Mouse (Mus musculus) embryonic facial prominence, embryonic 15.5 days (tissue): ENCODE data around the gene Cmya5. TPM values are rescaled to one million over a fixed set of nuclear protein-coding genes. Genes with fewer than 3 reads are reported as not detected.
"Not testable (repeated sequence)": the region's sequence is repeated elsewhere in the genome, so short reads cannot be mapped to it uniquely, and the experiment has no call there.

Source experiments
- ATAC-seq: fragments of 200-750 bp; cut with Nextera tagmentation; 2 replicates; pipeline ENCODE4 v1.8.0; 2017; ENCODE audit warnings: low read depth, moderate TSS enrichment; ENCODE audit not compliant: insufficient number of reproducible peaks, low FRiP score, low TSS enrichment
- H3K27ac ChIP-seq: fragments of 300-500 bp; sonication (generic); replicated peaks from 2 replicates; pipeline ENCODE4 v1.5.1; 2015; ENCODE audit warnings: mild to moderate bottlenecking, inconsistent platforms
- H3K27me3 ChIP-seq: fragments of 300-500 bp; sonication (generic); 2 replicates; pipeline ENCODE4 v1.6.1; 2015; ENCODE audit warnings: inconsistent platforms
- H3K36me3 ChIP-seq: fragments of 300-500 bp; sonication (generic); 2 replicates; pipeline ENCODE4 v1.6.1; 2015; ENCODE audit warnings: mild to moderate bottlenecking, inconsistent platforms
- H3K4me1 ChIP-seq: fragments of 300-500 bp; sonication (generic); 2 replicates; pipeline ENCODE4 v1.6.1; 2015; ENCODE audit warnings: inconsistent platforms
- H3K4me2 ChIP-seq: fragments of 300-500 bp; sonication (generic); replicated peaks from 2 replicates; pipeline ENCODE4 v1.6.1; 2015; ENCODE audit warnings: mild to moderate bottlenecking, inconsistent platforms
- H3K4me3 ChIP-seq: fragments of 300-500 bp; sonication (generic); replicated peaks from 2 replicates; pipeline ENCODE4 v1.5.1; 2015; ENCODE audit warnings: mild to moderate bottlenecking, inconsistent platforms
- H3K9ac ChIP-seq: fragments of 300-500 bp; sonication (generic); 2 replicates; pipeline ENCODE4 v1.6.1; 2015; ENCODE audit warnings: inconsistent platforms
- H3K9me3 ChIP-seq: fragments of 300-500 bp; sonication (generic); replicated peaks from 2 replicates; pipeline ENCODE4 v1.6.1; 2016; ENCODE audit warnings: inconsistent platforms
- WGBS: fragments of 180-500 bp; shearing (Covaris S2); methylation state at CpG from one replicate; pipeline ENCODE4 v1.1.7; 2015; 5-methylcytosine and 5-hydroxymethylcytosine counted together
- polyA plus RNA-seq: library from polyadenylated mRNA; unstranded; fragments of >200 nt; fragmentation: Nextera tagmentation; extraction: Ambion mirVana; gene quantifications from 2 replicates; pipeline ENCODE4 v1.2.1, GENCODE M21; 2015

The Cmya5 gene
- polyA plus RNA-seq, result 0.61 and 0.68 TPM in 2 replicates

- 1% methylated on average over 45 of the region's 45 CpGs for WGBS
- peak within 1 kb of the TSS; percentile 85 for H3K27ac ChIP-seq
- peaks cover 20% of the 10 kb centered on the region for H3K4me1 ChIP-seq
- H3K36me3 ChIP-seq, result peaks cover 5% of the 10 kb centered on the region; the same call in 1 of the 2 replicates
- peak within 1 kb of the TSS; percentile 57 for H3K4me3 ChIP-seq
- no peaks in the 10 kb centered on the region for H3K27me3 ChIP-seq
- peak within 1 kb of the TSS; percentile 48 for H3K9ac ChIP-seq
- no peaks in the 10 kb centered on the region for H3K9me3 ChIP-seq
- ATAC-seq, result peak; percentile 91
- peak within 1 kb of the TSS; percentile 94 for H3K4me2 ChIP-seq
Observed at GRCm38 (mm10) chr13:93144336-93145167, at the start of gene Cmya5. TSS of gene Cmya5 (minus strand) at chr13:93144724.

- Histone ChIP-seq H3K9me3 (no peaks in the 10 kb centered on the region), H3K27me3 (no peaks in the 10 kb centered on the region), H3K9ac (0 out of 2 replicates have a peak overlapping the region, but pooled peaks have one; percentile 33), H3K4me1 (peaks cover 6% of the 10 kb centered on the region; the same call in 1 of the 2 replicates), H3K4me3 (peak overlapping the region; percentile 92), H3K36me3 (no peaks in the 10 kb centered on the region), H3K4me2 (peak overlapping the region; percentile 66), H3K27ac (peak overlapping the region; percentile 95)
- ATAC-seq, result no peak
- 69% methylated on average over 5 of the region's 5 CpGs for WGBS
Observed at GRCm38 (mm10) chr13:93192646-93193026, 48.1 kb upstream of the Cmya5 start.

DNA sequence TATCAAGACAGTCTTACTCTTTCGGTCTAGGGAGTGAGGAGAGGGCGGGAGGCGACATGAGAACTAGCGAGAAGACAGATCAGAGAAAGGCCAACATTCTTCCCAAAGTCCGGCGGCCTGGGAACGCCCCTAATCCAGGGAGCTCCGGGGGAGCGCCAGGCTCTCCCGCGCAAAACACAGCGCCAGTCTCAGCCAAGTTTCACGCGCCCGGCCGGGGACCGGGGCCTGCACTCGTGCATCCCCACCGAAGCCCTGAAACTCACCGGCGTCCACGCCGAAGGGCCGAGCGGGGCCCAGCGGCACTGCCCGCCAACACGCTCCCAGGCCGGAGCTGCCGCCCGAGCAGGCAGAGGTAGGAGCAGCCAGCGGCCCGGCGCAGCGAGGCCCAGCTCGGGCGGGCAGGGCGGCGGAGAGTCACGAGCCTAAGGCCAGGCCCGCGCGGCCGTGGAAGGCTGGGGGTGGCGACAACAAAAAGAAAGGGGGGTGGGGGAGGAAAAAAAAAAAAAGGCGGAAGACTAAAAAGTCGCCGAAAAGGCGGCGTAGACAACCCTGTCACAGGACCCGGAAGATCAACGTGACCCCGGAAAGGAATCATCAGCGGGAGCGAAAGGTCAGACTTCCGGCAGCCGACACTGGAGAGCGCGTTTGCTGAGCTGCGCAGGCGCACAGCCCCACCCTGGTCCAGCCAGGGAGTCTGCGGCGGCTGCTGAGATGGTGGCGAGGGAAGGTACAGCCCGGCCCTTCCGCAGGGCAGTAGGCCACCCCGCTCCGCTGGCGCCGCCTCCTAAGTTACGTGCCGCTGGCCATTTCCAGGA, 47.5 kb upstream of the Cmya5 start, which contains the start of gene Tent2:
TSS of gene Tent2 (minus strand) at position 555 of the 815 bp plus-strand sequence.
- H3K27ac ChIP-seq, result peak within 1 kb of the TSS; percentile 95

GRCm38 (mm10) chr13:93189416-93189815, 44.9 kb upstream of the Cmya5 start:
- Histone ChIP-seq H3K27ac (no peak overlapping the region), H3K27me3 (no peaks in the 10 kb centered on the region), H3K4me3 (no peak overlapping the region), H3K36me3 (no peaks in the 10 kb centered on the region), H3K4me2 (no peak overlapping the region), H3K9me3 (no peaks in the 10 kb centered on the region), H3K9ac (no peak overlapping the region), H3K4me1 (peaks cover 6% of the 10 kb centered on the region; the same call in 1 of the 2 replicates)
- no peak for ATAC-seq
- 61% methylated on average over 2 of the region's 2 CpGs for WGBS

More for the DNA sequence above, 47.5 kb upstream of the Cmya5 start, which contains the start of gene Tent2:
- Histone ChIP-seq H3K4me1 (peaks cover 6% of the 10 kb centered on the region; the same call in 1 of the 2 replicates), H3K4me3 (peak within 1 kb of the TSS; percentile 92), H3K9ac (peak within 1 kb of the TSS; percentile 96), H3K36me3 (no peaks in the 10 kb centered on the region), H3K27me3 (no peaks in the 10 kb centered on the region), H3K9me3 (no peaks in the 10 kb centered on the region), H3K4me2 (peak within 1 kb of the TSS; percentile 66)
- peak; percentile 99 for ATAC-seq
- WGBS, result under 1% methylated on average over 71 of the region's 72 CpGs

GRCm38 (mm10) chr13:93188738-93189137, 44.2 kb upstream of the Cmya5 start:
- no peaks in the 10 kb centered on the region for H3K9me3 ChIP-seq
- no peak overlapping the region for H3K4me3 ChIP-seq
- no peak for ATAC-seq
- H3K27ac ChIP-seq, result no peak overlapping the region
- 0 out of 2 replicates have a peak, but pooled peaks cover 4% of the 10 kb centered on the region for H3K36me3 ChIP-seq
- no peak overlapping the region for H3K9ac ChIP-seq
- 75% methylated on average over 3 of the region's 3 CpGs for WGBS
- H3K4me2 ChIP-seq, result no peak overlapping the region
- no peaks in the 10 kb centered on the region for H3K27me3 ChIP-seq
- H3K4me1 ChIP-seq, result peaks cover 6% of the 10 kb centered on the region; the same call in 1 of the 2 replicates

DNA sequence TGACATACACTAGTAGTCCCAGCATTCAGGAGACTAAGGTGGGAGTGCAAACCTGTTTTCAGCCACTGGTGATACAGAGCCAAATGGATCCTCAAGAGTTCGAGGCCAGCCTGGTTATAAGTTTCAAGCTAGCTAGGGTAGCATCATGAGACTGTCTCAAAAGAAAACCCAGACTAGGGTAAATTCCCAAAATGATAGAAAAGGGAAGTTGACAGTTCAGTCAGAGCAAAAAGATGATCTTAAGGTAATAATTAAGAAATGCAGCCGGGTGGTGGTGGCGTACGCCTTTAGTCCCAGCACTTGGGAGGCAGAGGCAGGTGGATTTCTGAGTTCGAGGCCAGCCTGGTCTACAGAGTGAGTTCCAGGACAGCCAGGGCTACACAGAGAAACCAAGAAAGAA, 43.3 kb upstream of the Cmya5 start:
- peaks cover 13% of the 10 kb centered on the region; the same call in 1 of the 2 replicates for H3K36me3 ChIP-seq
- not testable (repeated sequence) for H3K9ac ChIP-seq, H3K4me2 ChIP-seq, ATAC-seq, H3K9me3 ChIP-seq, H3K27ac ChIP-seq, H3K4me1 ChIP-seq, H3K27me3 ChIP-seq, H3K4me3 ChIP-seq
- 95% methylated on average over 5 of the region's 5 CpGs for WGBS

- no peaks in the 10 kb centered on the region for H3K9me3 ChIP-seq
- no peak overlapping the region for H3K9ac ChIP-seq
- H3K4me3 ChIP-seq, result no peak overlapping the region
- H3K4me2 ChIP-seq, result no peak overlapping the region
- peaks cover 22% of the 10 kb centered on the region; the same call in 1 of the 2 replicates for H3K36me3 ChIP-seq
- no peak for ATAC-seq
- H3K27me3 ChIP-seq, result no peaks in the 10 kb centered on the region
- H3K27ac ChIP-seq, result no peak overlapping the region
- H3K4me1 ChIP-seq, result no peaks in the 10 kb centered on the region
- 92% methylated on average over 1 of the region's 1 CpGs for WGBS
Observed at GRCm38 (mm10) chr13:93180351-93180750, 35.8 kb upstream of the Cmya5 start.

GRCm38 (mm10) chr13:93179522-93179921, 35.0 kb upstream of the Cmya5 start:
- Histone ChIP-seq H3K4me3 (no peak overlapping the region), H3K9me3 (no peaks in the 10 kb centered on the region), H3K36me3 (peaks cover 22% of the 10 kb centered on the region; the same call in 1 of the 2 replicates), H3K4me1 (no peaks in the 10 kb centered on the region), H3K27me3 (no peaks in the 10 kb centered on the region), H3K27ac (no peak overlapping the region), H3K9ac (no peak overlapping the region), H3K4me2 (no peak overlapping the region)
- WGBS, result 74% methylated on average over 2 of the region's 2 CpGs
- no peak for ATAC-seq

GRCm38 (mm10) chr13:93177571-93177970, 33.0 kb upstream of the Cmya5 start:
- no peak for ATAC-seq
- Histone ChIP-seq H3K9ac (no peak overlapping the region), H3K27ac (no peak overlapping the region), H3K36me3 (peaks cover 19% of the 10 kb centered on the region), H3K4me3 (no peak overlapping the region), H3K4me1 (no peaks in the 10 kb centered on the region), H3K9me3 (no peaks in the 10 kb centered on the region), H3K4me2 (no peak overlapping the region), H3K27me3 (no peaks in the 10 kb centered on the region)

- 94% methylated on average over 4 of the region's 4 CpGs for WGBS
- H3K36me3 ChIP-seq, result peaks cover 36% of the 10 kb centered on the region
Observed at GRCm38 (mm10) chr13:93163303-93163702, 18.8 kb upstream of the Cmya5 start.

GRCm38 (mm10) chr13:93162456-93162855, 17.9 kb upstream of the Cmya5 start:
- Histone ChIP-seq H3K36me3 (peaks cover 31% of the 10 kb centered on the region), H3K9me3 (no peaks in the 10 kb centered on the region), H3K27me3 (no peaks in the 10 kb centered on the region), H3K4me1 (no peaks in the 10 kb centered on the region), H3K4me2 (no peak overlapping the region), H3K27ac (no peak overlapping the region), H3K4me3 (no peak overlapping the region), H3K9ac (no peak overlapping the region)
- ATAC-seq, result no peak

More at GRCm38 (mm10) chr13:93163303-93163702, 18.8 kb upstream of the Cmya5 start:
- no peak overlapping the region for H3K4me3 ChIP-seq
- H3K9ac ChIP-seq, result no peak overlapping the region
- ATAC-seq, result no peak
- no peak overlapping the region for H3K27ac ChIP-seq
- H3K9me3 ChIP-seq, result no peaks in the 10 kb centered on the region
- H3K4me2 ChIP-seq, result no peak overlapping the region
- no peaks in the 10 kb centered on the region for H3K4me1 ChIP-seq
- H3K27me3 ChIP-seq, result no peaks in the 10 kb centered on the region
